Mouse (Mus musculus) liver, embryonic 14.5 days (tissue): ENCODE results near the gene Mgat2. TPM values are rescaled to one million over a fixed set of nuclear protein-coding genes. Genes with fewer than 3 reads are reported as not detected.

Source experiments
- ATAC-seq: fragments of 200-750 bp; cut with Nextera tagmentation; 2 replicates; pipeline ENCODE4 v1.8.0; 2017; ENCODE audit warnings: moderate number of reproducible peaks, mild to moderate bottlenecking, moderate library complexity; ENCODE audit not compliant: insufficient read depth
- DNase-seq, 3 experiments: peaks; one replicate each; pipeline ENCODE4 v3.0.0-alpha.2; 2012 to 2013; ENCODE audit warnings: low read depth in 3 of 3, low spot score in 3 of 3
- H3K27ac ChIP-seq: fragments of 300-500 bp; sonication (generic); 2 replicates; pipeline ENCODE4 v1.5.1; 2014; ENCODE audit warnings: moderate library complexity, mild to moderate bottlenecking, control low read depth, inconsistent platforms
- H3K27me3 ChIP-seq: fragments of 300-500 bp; sonication (generic); 2 replicates; pipeline ENCODE4 v1.6.1; 2014; ENCODE audit warnings: mild to moderate bottlenecking, low read length, moderate library complexity; ENCODE audit not compliant: control insufficient read depth, insufficient read depth
- H3K36me3 ChIP-seq: fragments of 300-500 bp; sonication (generic); replicated peaks from 2 replicates; pipeline ENCODE4 v1.6.1; 2014; ENCODE audit warnings: low read depth; ENCODE audit not compliant: control insufficient read depth, insufficient read depth
- H3K4me1 ChIP-seq, 2 experiments: fragments of 200-500 bp in 1 of 2; fragments of 300-500 bp in 1 of 2; sonication (generic) in 1 of 2; replicated peaks; 2 replicates each; pipeline ENCODE4 v1.6.1; 2012 to 2014; ENCODE audit warnings: antibody characterized with exemption in 1 of 2, inconsistent platforms in 1 of 2, low read length in 1 of 2; ENCODE audit not compliant: control insufficient read depth in 2 of 2, insufficient read depth in 2 of 2
- H3K4me2 ChIP-seq: fragments of 300-500 bp; sonication (generic); 2 replicates; pipeline ENCODE4 v1.6.1; 2014; ENCODE audit warnings: low read depth, mild to moderate bottlenecking, control low read depth, moderate library complexity
- H3K4me3 ChIP-seq, 2 experiments: fragments of 200-500 bp in 1 of 2; fragments of 300-500 bp in 1 of 2; sonication (generic) in 1 of 2; 2 replicates each; pipeline ENCODE4 v1.5.1; 2012 to 2014; ENCODE audit warnings: low read depth in 2 of 2, low read length in 2 of 2, mild to moderate bottlenecking in 2 of 2, control low read depth in 1 of 2, inconsistent platforms in 1 of 2, moderate library complexity in 1 of 2; ENCODE audit not compliant: insufficient read depth in 1 of 2
- H3K9ac ChIP-seq: fragments of 300-500 bp; sonication (generic); replicated peaks from 2 replicates; pipeline ENCODE4 v1.6.1; 2014; ENCODE audit warnings: mild to moderate bottlenecking, control low read depth, moderate library complexity
- H3K9me3 ChIP-seq: fragments of 300-500 bp; sonication (generic); 2 replicates; pipeline ENCODE4 v1.6.1; 2016; ENCODE audit warnings: low read length, mixed read lengths; ENCODE audit not compliant: control insufficient read depth
- CTCF ChIP-seq: IDR thresholded peaks from 2 replicates; pipeline ENCODE4 v1.5.1; 2016; ENCODE audit warnings: antibody characterized with exemption, low read depth, control low read depth
- EP300 ChIP-seq: IDR thresholded peaks from 2 replicates; pipeline ENCODE4 v1.6.1; 2016; ENCODE audit warnings: antibody characterized with exemption, low read depth
- WGBS: fragments of 180-500 bp; shearing (Covaris S2); extraction: QIAGEN DNeasy Blood & Tissue Kit; methylation state at CpG from one replicate; pipeline ENCODE4 v1.1.7; 2014; ENCODE audit not compliant: insufficient replicate concordance; 5-methylcytosine and 5-hydroxymethylcytosine counted together
- polyA plus RNA-seq, 2 experiments: library from polyadenylated mRNA; depleted of rRNA in 1 of 2; stranded (reverse) in 1 of 2; unstranded in 1 of 2; fragments of >200 nt; fragmentation: Nextera tagmentation in 1 of 2; extraction: Ambion mirVana in 1 of 2; gene quantifications; 2 replicates each; pipeline versions ENCODE4 v1.2.1 to v1.2.3; 2012 to 2014

Gene Mgat2
- polyA plus RNA-seq, 2 experiments, result 11.0 to 23.3 TPM

GRCm38 (mm10) chr12:69167656-69168460 lies 16.1 kb upstream of the Mgat2 start:
- peaks cover 6% of the 10 kb centered on the region for H3K36me3 ChIP-seq

DNA sequence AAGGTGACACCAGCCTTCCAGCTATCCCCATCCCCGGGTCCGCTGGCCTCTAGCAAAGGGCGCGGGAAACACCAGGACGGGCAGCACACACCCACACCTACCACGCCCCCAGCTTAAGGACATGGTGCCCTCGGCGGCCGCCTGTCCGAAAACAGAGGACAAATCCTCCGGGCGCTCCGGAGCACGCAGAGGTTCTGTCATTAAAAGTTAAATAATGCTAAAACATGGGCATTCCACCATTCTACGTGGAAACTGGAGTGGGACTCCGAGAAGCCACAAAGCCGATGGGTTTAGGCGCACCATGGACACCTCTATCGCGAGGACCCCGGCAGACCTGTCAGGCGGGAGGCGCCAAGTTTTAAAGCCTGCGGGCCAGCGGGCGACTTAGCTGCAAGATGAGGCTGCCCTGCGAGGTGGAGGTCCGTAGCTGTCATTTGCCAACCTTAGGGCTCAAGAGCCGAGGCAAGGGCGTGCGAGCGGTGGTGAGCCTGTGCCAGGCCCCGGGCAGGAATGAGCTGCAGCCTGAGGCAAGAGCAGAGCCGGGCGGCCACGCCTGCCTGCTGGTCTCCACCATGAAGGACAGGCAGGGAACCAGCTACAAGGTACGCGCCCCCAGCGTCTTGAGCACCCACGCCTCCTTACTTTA lies 15.4 kb upstream of the Mgat2 start, which contains the start of gene Lrr1:
TSS of gene Lrr1 (plus strand) at position 354 of the 646 bp plus-strand sequence.
- Histone ChIP-seq H3K4me1 (peaks cover 12 to 18% of the 10 kb centered on the region in 2 experiments), H3K9me3 (no peaks in the 10 kb centered on the region), H3K27ac (peak within 1 kb of the TSS; percentile 61), H3K36me3 (peaks cover 12% of the 10 kb centered on the region), H3K27me3 (no peaks in the 10 kb centered on the region), H3K9ac (peak within 1 kb of the TSS; percentile 84), H3K4me2 (peak within 1 kb of the TSS; percentile 81), H3K4me3 (peak within 1 kb of the TSS; percentile 77 to 92)
- TF ChIP-seq CTCF (peak; percentile 44), EP300 (peak; percentile 79)
- ATAC-seq (peak; percentile 92), DNase-seq (peak; percentile 67 to 75 (median 71))
- WGBS, result under 1% methylated on average over 40 of the region's 40 CpGs

More at GRCm38 (mm10) chr12:69167656-69168460, 16.1 kb upstream of the Mgat2 start:
- H3K9ac ChIP-seq, result peak overlapping the region; percentile 84
- peaks cover 12 to 18% of the 10 kb centered on the region in 2 experiments for H3K4me1 ChIP-seq
- H3K4me2 ChIP-seq, result peak overlapping the region; percentile 81
- no peak; the same call in 1 of the 2 replicates for ATAC-seq
- DNase-seq, result no peak
- H3K27me3 ChIP-seq, result no peaks in the 10 kb centered on the region
- no peak overlapping the region; the same call in 1 of the 2 replicates for H3K27ac ChIP-seq
- 9% methylated on average over 18 of the region's 18 CpGs for WGBS
- TF ChIP-seq CTCF (no peak), EP300 (no peak)
- no peaks in the 10 kb centered on the region for H3K9me3 ChIP-seq
- H3K4me3 ChIP-seq, result peak overlapping the region; percentile 77 to 92

DNA sequence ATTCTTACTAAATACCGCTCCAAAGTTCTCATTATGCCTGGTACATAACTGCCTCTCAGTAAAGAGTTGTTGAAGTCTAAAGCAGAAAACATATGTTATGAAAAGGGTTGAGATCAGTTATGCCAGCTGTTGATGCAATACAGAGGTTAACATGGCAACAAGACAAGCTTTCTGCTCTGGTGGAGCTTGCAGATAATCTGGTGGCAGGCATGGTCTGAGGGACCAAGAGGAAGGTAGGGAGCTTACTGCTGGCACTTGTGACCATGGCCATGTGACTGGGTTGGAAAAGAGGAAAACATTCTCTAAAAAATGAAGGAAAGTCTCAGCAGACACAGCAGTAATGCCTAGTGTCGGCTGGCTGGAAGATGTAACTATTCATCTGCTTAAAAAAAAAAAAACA lies 12.7 kb upstream of the Mgat2 start:
- Histone ChIP-seq H3K36me3 (peaks cover 29% of the 10 kb centered on the region), H3K4me1 (peaks cover 8 to 13% of the 10 kb centered on the region in 2 experiments), H3K9me3 (no peaks in the 10 kb centered on the region), H3K4me3 (no peak overlapping the region), H3K27me3 (no peaks in the 10 kb centered on the region), H3K9ac (no peak overlapping the region; the same call in 1 of the 2 replicates), H3K27ac (no peak overlapping the region), H3K4me2 (no peak overlapping the region)
- TF ChIP-seq EP300 (no peak), CTCF (no peak)
- no peak for ATAC-seq
- DNase-seq, result no peak
- 83% methylated on average over 2 of the region's 2 CpGs for WGBS

DNA sequence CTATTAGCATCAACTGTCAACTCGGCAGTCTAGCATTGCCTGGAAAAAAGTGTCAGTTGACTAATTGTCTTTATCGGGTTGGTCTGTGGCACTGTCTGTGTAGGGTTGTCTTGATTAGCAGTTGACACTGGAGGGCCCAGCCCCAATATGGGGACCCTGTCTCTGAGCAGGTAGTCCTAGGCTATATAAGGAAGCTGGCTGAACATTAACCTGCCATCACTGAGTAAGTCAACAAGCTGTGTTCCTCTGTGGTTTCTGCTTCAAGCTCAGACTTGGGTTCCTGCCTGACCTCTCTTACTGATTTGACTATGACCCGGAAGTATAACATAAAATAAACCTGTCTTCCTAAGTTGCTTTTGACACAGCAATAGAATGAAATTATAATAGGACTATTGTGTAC lies 8.0 kb upstream of the Mgat2 start:
- H3K36me3 ChIP-seq, result peaks cover 39% of the 10 kb centered on the region
- no peak for ATAC-seq

GRCm38 (mm10) chr12:69177526-69177925 lies 6.4 kb upstream of the Mgat2 start:
- TF ChIP-seq CTCF, result no peak
- no peak for TF ChIP-seq EP300
- Histone ChIP-seq H3K4me3 (no peak overlapping the region), H3K27me3 (no peaks in the 10 kb centered on the region), H3K9ac (no peak overlapping the region), H3K36me3 (peaks cover 36% of the 10 kb centered on the region), H3K4me1 (no peaks in the 10 kb centered on the region), H3K27ac (no peak overlapping the region), H3K4me2 (no peak overlapping the region), H3K9me3 (no peaks in the 10 kb centered on the region)
- 77% methylated on average over 3 of the region's 3 CpGs for WGBS
- no peak for ATAC-seq
- DNase-seq, result no peak

More for the DNA sequence above, 8.0 kb upstream of the Mgat2 start:
- Histone ChIP-seq H3K27ac (no peak overlapping the region), H3K27me3 (no peaks in the 10 kb centered on the region), H3K4me3 (no peak overlapping the region), H3K9ac (no peak overlapping the region), H3K4me2 (no peak overlapping the region), H3K9me3 (no peaks in the 10 kb centered on the region), H3K4me1 (no peaks in the 10 kb centered on the region; a peak in 1 of 4 replicates)
- DNase-seq, result no peak
- 70% methylated on average over 3 of the region's 3 CpGs for WGBS
- TF ChIP-seq EP300, result no peak
- TF ChIP-seq CTCF, result no peak
